Comparison of ENCODE assay signal across 8 mouse cellular contexts in genomic region chr4:120120276-120120675, GRCm38 (mm10). TPM values are rescaled to one million over a fixed set of nuclear protein-coding genes. Genes with fewer than 3 reads are reported as not detected.
DNase-seq lines count a peak whose midpoint lies in the region; ATAC-seq and TF ChIP-seq lines count a peak whose summit lies in the region.

No protein-coding gene starts in this region.

- H3K4me1 ChIP-seq in bone marrow, adult 2 months (ENCODE audit: control insufficient read depth, insufficient read depth, low read length), result no peaks in the 10 kb centered on the region
- no peaks in the 10 kb centered on the region for H3K4me1 ChIP-seq in embryonic facial prominence, embryonic 14.5 days (ENCODE audit: control insufficient read depth, insufficient read depth, low read length)
- no peaks in the 10 kb centered on the region for H3K4me1 ChIP-seq in lung, adult 2 months (ENCODE audit: control insufficient read depth, insufficient read depth, low read length)

- no peaks in the 10 kb centered on the region for H3K27me3 ChIP-seq in embryonic facial prominence, embryonic 14.5 days (replicated peaks; ENCODE audit: control insufficient read depth, insufficient read depth, low read length)

- no peak for DNase-seq in frontal cortex, postnatal 25 days (ENCODE audit: low spot score in 2 of 2)
- peak; percentile 61 for DNase-seq in A20 (ENCODE audit: low read depth, low spot score)
- DNase-seq in embryonic facial prominence, embryonic 14.5 days (ENCODE audit: low spot score), result peak; percentile 55
- DNase-seq in induced T-regulatory cell, adult 2 months (ENCODE audit: low read depth), result peak; percentile 52
- peak; percentile 70 for DNase-seq in lung, adult 2 months
- DNase-seq in retina, postnatal 7 days (ENCODE audit: low read depth, low spot score), result peak; percentile 40

- no peak overlapping the region for H3K9ac ChIP-seq in embryonic facial prominence, embryonic 14.5 days (ENCODE audit: low read depth, low read length)

- H3K36me3 ChIP-seq in embryonic facial prominence, embryonic 14.5 days (ENCODE audit: control insufficient read depth, insufficient read depth, low read length), result no peaks in the 10 kb centered on the region

- H3K4me2 ChIP-seq in embryonic facial prominence, embryonic 14.5 days (ENCODE audit: low read depth, low read length), result no peak overlapping the region

- no peak overlapping the region for H3K27ac ChIP-seq in bone marrow, adult 2 months (ENCODE audit: control insufficient read depth, insufficient read depth, low read depth, low read length, poor library complexity)
- no peak overlapping the region for H3K27ac ChIP-seq in embryonic facial prominence, embryonic 14.5 days (replicated peaks; ENCODE audit: low read depth, low read length)

- H3K9me3 ChIP-seq in embryonic facial prominence, embryonic 14.5 days (ENCODE audit: control insufficient read depth, low read length), result no peaks in the 10 kb centered on the region

- 23% methylated on average over 8 of the region's 8 CpGs for WGBS in bone marrow, adult 2 months
- 34% methylated on average over 8 of the region's 8 CpGs for WGBS in embryonic facial prominence, embryonic 14.5 days
- WGBS in lung, adult 2 months, result 33% methylated on average over 8 of the region's 8 CpGs

- no peak for TF ChIP-seq POLR2A in bone marrow, adult 2 months (IDR thresholded peaks at IDR 0.05; ENCODE audit: borderline replicate concordance, control insufficient read depth, low read depth, low read length)
- TF ChIP-seq POLR2A in lung, adult 2 months (IDR thresholded peaks at IDR 0.05; ENCODE audit: borderline replicate concordance, extremely low read depth, low read depth, low read length), result no peak

- H3K4me3 ChIP-seq in bone marrow, adult 2 months (replicated peaks; ENCODE audit: control insufficient read depth, low read depth, low read length), result no peak overlapping the region
- no peak overlapping the region for H3K4me3 ChIP-seq in embryonic facial prominence, embryonic 14.5 days (ENCODE audit: low read depth, low read length)
- H3K4me3 ChIP-seq in lung, adult 2 months (replicated peaks; ENCODE audit: extremely low read depth, low read depth, low read length), result no peak overlapping the region

- peak; percentile 48; the same call in 1 of the 2 replicates for ATAC-seq in frontal cortex, adult (ENCODE audit: low TSS enrichment)
- ATAC-seq in embryonic facial prominence, embryonic 14.5 days (ENCODE audit: low read depth), result 0 out of 2 replicates have a peak, but pooled peaks have one; percentile 50

- peak; percentile 74 for TF ChIP-seq CTCF in bone marrow, adult 2 months (IDR thresholded peaks at IDR 0.05; ENCODE audit: control insufficient read depth, insufficient read depth, low read length)
- TF ChIP-seq CTCF in lung, adult 2 months (IDR thresholded peaks at IDR 0.05; ENCODE audit: insufficient read depth, low read length), result peak; percentile 83

RNA-seq across cellular contexts. Expression of gene Edn2, which starts 40.7 kb away (rescaled TPM):
- polyA plus RNA-seq in bone marrow, adult 2 months (2011; ENCODE audit: insufficient read depth, insufficient read length, low replicate concordance, missing spikeins), result not detected in 2 replicates
- 3.0 and 4.0 TPM in 2 replicates for polyA plus RNA-seq in embryonic facial prominence, embryonic 14.5 days (2014; fragmentation: Nextera tagmentation; extraction: Ambion mirVana)
- polyA plus RNA-seq in lung, adult 2 months (2012; rRNA removed), result 0.27 and 0.68 TPM in 2 replicates

RNA-seq across cellular contexts. Expression of gene AL607142.1, which starts 55.5 kb away (rescaled TPM):
- polyA plus RNA-seq in bone marrow, adult 2 months (2011; ENCODE audit: insufficient read depth, insufficient read length, low replicate concordance, missing spikeins), result not detected in 2 replicates
- not detected in 2 replicates for polyA plus RNA-seq in embryonic facial prominence, embryonic 14.5 days (2014; fragmentation: Nextera tagmentation; extraction: Ambion mirVana)
- not detected in 2 replicates for polyA plus RNA-seq in lung, adult 2 months (2012; rRNA removed)

Comparison
In these comparisons a context has a peak if more than half of its experiments do, and no peak if none do; other contexts are left out.
1. DNase-seq: peak in A20 (single experiment), embryonic facial prominence, embryonic 14.5 days (single experiment), induced T-regulatory cell, adult 2 months (single experiment), lung, adult 2 months (single experiment) and retina, postnatal 7 days (single experiment); none in frontal cortex, postnatal 25 days (0 of 2).